Mouse (Mus musculus) neural tube, embryonic 15.5 days (tissue): ENCODE data around the gene Cebpg. TPM values are rescaled to one million over a fixed set of nuclear protein-coding genes. Genes with fewer than 3 reads are reported as not detected.

Experiments
- ATAC-seq: fragments of 200-750 bp; cut with Nextera tagmentation; 2 replicates; pipeline ENCODE4 v1.8.0; 2017; ENCODE audit warnings: mild to moderate bottlenecking, moderate TSS enrichment, moderate library complexity; ENCODE audit not compliant: low FRiP score
- H3K27ac ChIP-seq: fragments of 300-500 bp; sonication (generic); replicated peaks from 2 replicates; pipeline ENCODE4 v1.5.1; 2015; ENCODE audit warnings: mild to moderate bottlenecking, inconsistent platforms
- H3K27me3 ChIP-seq: fragments of 300-500 bp; sonication (generic); replicated peaks from 2 replicates; pipeline ENCODE4 v1.6.1; 2015; ENCODE audit warnings: inconsistent platforms
- H3K36me3 ChIP-seq: fragments of 300-500 bp; sonication (generic); 2 replicates; pipeline ENCODE4 v1.6.1; 2015; ENCODE audit warnings: inconsistent platforms
- H3K4me1 ChIP-seq: fragments of 300-500 bp; sonication (generic); 2 replicates; pipeline ENCODE4 v1.6.1; 2015; ENCODE audit warnings: inconsistent platforms
- H3K4me2 ChIP-seq: fragments of 300-500 bp; sonication (generic); 2 replicates; pipeline ENCODE4 v1.6.1; 2015; ENCODE audit warnings: inconsistent platforms, mild to moderate bottlenecking, moderate library complexity
- H3K4me3 ChIP-seq: fragments of 300-500 bp; sonication (generic); replicated peaks from 2 replicates; pipeline ENCODE4 v1.5.1; 2015; ENCODE audit warnings: mild to moderate bottlenecking, inconsistent platforms
- H3K9ac ChIP-seq: fragments of 300-500 bp; sonication (generic); replicated peaks from 2 replicates; pipeline ENCODE4 v1.6.1; 2015; ENCODE audit warnings: mild to moderate bottlenecking, inconsistent platforms
- H3K9me3 ChIP-seq: fragments of 300-500 bp; sonication (generic); replicated peaks from 2 replicates; pipeline ENCODE4 v1.6.1; 2016; ENCODE audit warnings: inconsistent platforms
- WGBS: fragments of 180-500 bp; shearing (Covaris S2); methylation state at CpG from one replicate; pipeline ENCODE4 v1.1.7; 2015; ENCODE audit warnings: mixed read lengths; 5-methylcytosine and 5-hydroxymethylcytosine counted together
- polyA plus RNA-seq: library from polyadenylated mRNA; unstranded; fragments of >200 nt; fragmentation: Nextera tagmentation; extraction: Ambion mirVana; gene quantifications from 2 replicates; pipeline ENCODE4 v1.2.1, GENCODE M21; 2015

Cebpg gene
- polyA plus RNA-seq, 1 experiment from 2014 or later = 27.5 TPM

- H3K4me3 ChIP-seq = no peak overlapping the region
- H3K4me1 ChIP-seq = no peaks in the 10 kb centered on the region
- no peaks in the 10 kb centered on the region for H3K27me3 ChIP-seq
- no peak overlapping the region for H3K27ac ChIP-seq
- ATAC-seq = no peak
- no peak overlapping the region for H3K4me2 ChIP-seq
- 84% methylated on average over 3 of the region's 3 CpGs for WGBS
- H3K9me3 ChIP-seq = no peaks in the 10 kb centered on the region
- H3K36me3 ChIP-seq = no peaks in the 10 kb centered on the region
- no peak overlapping the region for H3K9ac ChIP-seq
Observed at GRCm38 (mm10) chr7:35065958-35066357, 9.6 kb upstream of the Cebpg start.

DNA sequence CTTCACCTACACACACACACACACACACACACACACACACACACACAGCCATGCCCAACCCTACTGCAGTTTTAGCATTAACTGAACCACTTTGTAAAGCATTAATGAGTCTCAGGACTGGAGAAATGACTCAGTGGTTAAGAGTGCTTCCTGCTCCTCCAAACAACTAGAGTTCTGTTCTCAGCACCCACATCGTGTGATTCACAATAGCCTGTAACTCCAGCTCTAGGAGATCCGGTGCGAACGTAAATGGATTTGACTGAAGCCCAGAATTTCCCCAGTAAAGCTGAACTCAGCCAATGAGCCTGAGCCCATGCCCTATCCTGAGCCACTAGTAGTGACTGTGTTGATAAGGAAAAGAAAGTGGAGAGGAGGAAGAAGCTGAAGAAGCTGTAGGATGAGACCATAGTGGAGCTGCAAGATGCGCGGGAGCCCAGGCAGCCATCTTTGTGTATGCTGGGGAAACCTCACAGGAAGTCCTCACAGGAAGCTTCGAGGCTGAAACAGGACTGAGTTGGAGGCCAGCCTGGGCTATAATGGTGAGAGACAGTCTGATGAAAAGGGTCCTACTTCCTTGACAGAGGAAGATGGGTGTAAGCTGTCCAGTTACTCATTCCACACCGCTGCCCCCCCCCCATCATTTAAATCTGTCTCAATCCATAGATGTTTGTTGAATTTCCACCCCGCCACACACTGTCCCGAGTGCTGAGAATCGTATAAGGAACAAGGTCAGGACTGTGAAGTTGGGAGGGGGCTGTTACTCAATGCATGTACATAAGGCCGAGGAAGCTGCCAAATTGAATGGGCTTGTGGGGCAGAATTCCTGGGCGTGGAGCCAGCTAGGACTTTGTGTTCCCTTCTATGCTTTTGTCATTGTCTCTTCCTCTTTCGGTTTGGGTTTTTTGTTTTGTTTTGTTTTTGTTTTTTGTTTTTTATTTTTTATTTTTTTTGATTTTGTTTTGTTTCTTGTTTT, 8.2 kb upstream of the Cebpg start:
- Histone ChIP-seq H3K4me2 (no peak overlapping the region), H3K36me3 (no peaks in the 10 kb centered on the region), H3K4me1 (no peaks in the 10 kb centered on the region), H3K27ac (no peak overlapping the region), H3K9me3 (no peaks in the 10 kb centered on the region), H3K9ac (no peak overlapping the region), H3K4me3 (no peak overlapping the region), H3K27me3 (no peaks in the 10 kb centered on the region)
- 68% methylated on average over 14 of the region's 14 CpGs for WGBS
- no peak for ATAC-seq

GRCm38 (mm10) chr7:35059467-35059866, 3.1 kb upstream of the Cebpg start:
- Histone ChIP-seq H3K4me2 (no peak overlapping the region), H3K36me3 (no peaks in the 10 kb centered on the region), H3K4me1 (peaks cover 18% of the 10 kb centered on the region), H3K27me3 (no peaks in the 10 kb centered on the region), H3K27ac (no peak overlapping the region), H3K9ac (no peak overlapping the region), H3K4me3 (no peak overlapping the region), H3K9me3 (no peaks in the 10 kb centered on the region)
- WGBS = 72% methylated on average over 5 of the region's 5 CpGs
- ATAC-seq = no peak

DNA sequence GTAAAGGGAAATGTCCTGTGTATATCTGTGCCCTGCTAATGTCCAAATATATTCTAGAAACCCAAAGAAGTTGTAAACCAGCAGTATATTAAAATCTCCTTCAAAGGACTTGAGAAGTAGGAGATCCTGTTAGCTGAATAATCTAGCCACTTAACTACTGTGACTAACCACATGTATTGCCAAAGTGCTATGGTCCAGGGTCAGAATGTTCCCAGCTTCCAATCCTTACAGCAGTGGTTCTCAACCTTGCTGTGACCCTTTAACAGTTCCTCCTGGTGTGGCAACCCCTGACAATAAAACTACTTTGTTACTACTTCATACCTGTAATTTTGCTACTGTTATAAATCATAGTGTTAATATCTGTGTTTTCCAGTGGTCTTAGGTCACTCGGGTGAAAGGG, 2.0 kb upstream of the Cebpg start:
- 86% methylated on average over 1 of the region's 1 CpGs for WGBS

DNA sequence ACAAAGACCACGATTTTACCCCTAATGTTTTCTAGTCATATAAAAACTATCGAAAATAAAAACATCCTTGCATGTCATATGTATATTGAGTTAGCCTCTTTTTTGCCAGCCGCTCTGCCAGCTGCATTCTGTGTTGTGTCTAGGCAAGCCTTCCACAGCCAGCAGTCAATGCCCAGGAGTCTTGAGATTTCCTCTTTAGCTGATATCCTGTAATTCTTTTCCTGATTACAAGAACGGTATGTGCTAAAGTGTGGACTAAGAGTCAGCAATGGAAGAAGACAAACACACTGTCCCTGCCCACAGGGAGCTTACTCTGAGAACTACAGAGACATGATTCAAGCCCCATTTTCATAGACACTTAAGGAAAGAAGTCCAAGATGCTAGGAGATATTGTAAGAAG, 1.2 kb upstream of the Cebpg start:
- Histone ChIP-seq H3K4me3 (no peak overlapping the region), H3K27me3 (no peaks in the 10 kb centered on the region), H3K9me3 (no peaks in the 10 kb centered on the region), H3K36me3 (no peaks in the 10 kb centered on the region), H3K9ac (no peak overlapping the region), H3K4me2 (no peak overlapping the region), H3K4me1 (peaks cover 26% of the 10 kb centered on the region), H3K27ac (no peak overlapping the region)
- WGBS = 87% methylated on average over 4 of the region's 4 CpGs
- no peak for ATAC-seq

More for the DNA sequence above, 2.0 kb upstream of the Cebpg start:
- Histone ChIP-seq H3K27ac (no peak overlapping the region), H3K9me3 (no peaks in the 10 kb centered on the region), H3K9ac (no peak overlapping the region), H3K36me3 (no peaks in the 10 kb centered on the region), H3K4me3 (no peak overlapping the region), H3K4me1 (peaks cover 26% of the 10 kb centered on the region), H3K4me2 (no peak overlapping the region), H3K27me3 (no peaks in the 10 kb centered on the region)
- no peak for ATAC-seq

- no peaks in the 10 kb centered on the region for H3K27me3 ChIP-seq
- peak overlapping the region; percentile 56 for H3K9ac ChIP-seq
- WGBS = 27% methylated on average over 10 of the region's 10 CpGs
- H3K4me1 ChIP-seq = peaks cover 26% of the 10 kb centered on the region
- no peaks in the 10 kb centered on the region for H3K36me3 ChIP-seq
- peak overlapping the region; percentile 81 for H3K4me2 ChIP-seq
- no peaks in the 10 kb centered on the region for H3K9me3 ChIP-seq
- peak overlapping the region; percentile 63 for H3K4me3 ChIP-seq
- no peak for ATAC-seq
- peak overlapping the region; percentile 58 for H3K27ac ChIP-seq
Observed at GRCm38 (mm10) chr7:35056999-35057398, 626 bp upstream of the Cebpg start.

DNA sequence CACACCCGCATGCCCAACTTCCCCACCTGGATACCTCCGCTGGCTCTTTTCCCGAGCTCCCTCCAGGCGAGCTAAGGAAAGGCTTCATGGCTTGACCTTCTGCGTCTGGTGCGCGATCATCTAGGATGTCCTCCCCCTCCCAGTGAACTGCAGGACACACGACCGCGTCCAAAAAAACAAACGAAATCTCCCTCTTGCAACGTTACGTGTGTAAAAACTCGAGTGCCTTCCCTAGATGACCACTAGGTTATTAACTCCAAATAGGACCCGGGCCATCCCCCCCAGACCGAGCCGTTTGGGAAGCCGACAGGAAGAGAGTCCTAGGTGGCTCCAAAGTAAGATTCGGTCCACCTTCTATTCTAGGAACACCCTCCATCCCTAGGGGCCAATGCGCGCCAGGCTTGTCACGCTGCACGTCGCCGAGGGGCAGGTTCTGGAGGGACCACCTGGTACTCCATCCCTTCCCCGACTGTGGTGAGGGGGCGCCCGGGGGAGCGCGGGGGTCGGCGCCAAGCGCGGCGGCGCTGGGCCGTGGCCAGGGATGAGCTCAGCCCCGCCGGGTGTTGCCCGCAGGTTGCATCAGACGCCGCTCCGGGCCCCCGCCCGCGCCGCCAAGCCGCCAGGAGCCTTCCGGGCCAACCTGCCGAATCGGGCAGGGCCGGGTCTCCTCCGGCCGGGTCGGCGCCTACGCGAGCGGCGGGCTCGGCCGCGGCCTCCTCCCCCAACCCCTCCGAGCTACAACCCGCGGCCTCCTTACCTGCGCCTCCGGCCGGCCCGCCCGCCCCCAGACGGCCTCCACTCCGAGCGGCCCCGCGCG, 546 bp downstream of the Cebpg start:
- Histone ChIP-seq H3K36me3 (peaks cover under 1% of the 10 kb centered on the region; the same call in 1 of the 2 replicates), H3K4me1 (peaks cover 29% of the 10 kb centered on the region), H3K27me3 (no peaks in the 10 kb centered on the region), H3K4me3 (peak overlapping the region; percentile 63), H3K9me3 (no peaks in the 10 kb centered on the region), H3K27ac (peak overlapping the region; percentile 93), H3K9ac (peak overlapping the region; percentile 74), H3K4me2 (peak overlapping the region; percentile 81)
- ATAC-seq = peak; percentile 89
- WGBS = under 1% methylated on average over 72 of the region's 77 CpGs

DNA sequence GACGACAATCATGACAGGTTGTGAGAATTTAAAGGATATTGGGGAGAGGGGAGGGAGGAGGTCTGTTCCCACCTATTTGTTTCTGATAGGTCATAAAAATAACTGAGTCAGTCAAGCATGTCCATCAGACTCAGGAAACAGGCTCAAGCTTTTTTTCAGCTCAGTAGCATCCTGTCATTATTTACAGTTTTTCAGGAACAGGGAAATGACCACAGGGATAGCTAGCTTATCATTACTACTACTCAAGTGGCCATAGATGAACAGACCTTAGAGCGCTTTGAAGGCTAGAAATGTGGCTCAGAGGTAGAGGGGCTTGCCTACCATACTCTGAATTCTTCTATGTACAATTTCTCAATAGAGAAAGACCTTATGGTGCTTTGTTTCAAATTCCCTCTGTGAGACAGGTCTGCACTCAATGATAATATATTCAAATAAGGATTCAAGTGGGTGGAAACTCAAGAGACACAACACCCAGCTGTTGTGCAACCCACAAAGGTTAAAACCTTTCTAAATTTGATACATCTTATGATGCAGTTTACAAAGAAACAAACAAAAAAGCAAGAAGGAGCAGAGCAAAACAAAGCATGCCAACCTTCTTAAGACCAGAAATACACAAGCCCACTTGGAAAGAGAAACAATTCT, 1.3 kb downstream of the Cebpg start:
- ATAC-seq = no peak
- peaks cover 8% of the 10 kb centered on the region for H3K36me3 ChIP-seq
- 39% methylated on average over 2 of the region's 2 CpGs for WGBS
- no peaks in the 10 kb centered on the region for H3K27me3 ChIP-seq
- H3K9me3 ChIP-seq = no peaks in the 10 kb centered on the region
- peak overlapping the region; percentile 63 for H3K4me3 ChIP-seq
- peak overlapping the region; percentile 93 for H3K27ac ChIP-seq
- H3K4me1 ChIP-seq = peaks cover 29% of the 10 kb centered on the region
- peak overlapping the region; percentile 81 for H3K4me2 ChIP-seq
- H3K9ac ChIP-seq = peak overlapping the region; percentile 74

DNA sequence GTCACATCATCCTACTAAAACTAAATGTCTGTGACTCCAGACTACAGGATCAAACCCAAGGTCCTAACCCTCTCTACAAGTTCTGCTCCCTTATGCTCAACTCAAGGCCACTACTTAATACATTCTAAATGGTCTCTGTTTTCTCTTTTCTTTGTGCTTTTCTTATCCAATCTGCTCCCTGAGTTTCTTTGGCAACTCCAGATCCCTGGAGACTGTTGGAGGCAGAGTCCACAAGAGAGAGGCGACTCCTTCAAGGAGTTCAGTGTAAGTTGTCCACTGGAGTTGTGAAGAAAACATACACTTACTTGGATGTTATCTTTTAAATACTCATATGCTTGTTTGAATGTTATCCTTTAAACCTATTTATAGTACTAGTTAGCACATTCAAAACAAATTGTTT, 2.1 kb downstream of the Cebpg start:
- peak overlapping the region; percentile 81; the same call in 1 of the 2 replicates for H3K4me2 ChIP-seq
- no peaks in the 10 kb centered on the region for H3K27me3 ChIP-seq
- ATAC-seq = no peak
- no peak overlapping the region for H3K4me3 ChIP-seq
- peaks cover 8% of the 10 kb centered on the region for H3K36me3 ChIP-seq
- H3K9ac ChIP-seq = no peak overlapping the region
- H3K9me3 ChIP-seq = no peaks in the 10 kb centered on the region
- peaks cover 29% of the 10 kb centered on the region for H3K4me1 ChIP-seq
- 83% methylated on average over 1 of the region's 1 CpGs for WGBS
- H3K27ac ChIP-seq = no peak overlapping the region

DNA sequence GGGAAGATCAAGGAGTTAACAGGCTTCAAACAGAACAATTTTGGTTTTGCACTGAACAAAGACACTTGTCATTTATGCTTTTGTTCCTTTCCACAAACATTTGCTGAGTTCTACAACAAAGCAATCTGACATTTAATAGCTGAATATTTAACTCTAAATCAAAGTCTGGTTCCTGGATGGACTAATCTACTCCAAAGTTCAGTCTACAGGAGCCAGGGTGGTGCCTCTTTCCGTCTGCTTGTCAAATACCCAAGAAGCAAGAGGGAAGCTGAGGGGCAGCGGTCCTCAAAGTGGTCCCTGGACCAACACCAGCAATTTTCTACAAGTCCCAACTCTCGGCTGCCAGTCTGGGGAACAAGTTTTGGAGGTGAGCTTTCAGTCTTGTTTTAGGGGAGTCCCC, 3.2 kb downstream of the Cebpg start:
- H3K27me3 ChIP-seq = no peaks in the 10 kb centered on the region
- ATAC-seq = no peak
- H3K27ac ChIP-seq = no peak overlapping the region
- no peak overlapping the region for H3K9ac ChIP-seq
- H3K36me3 ChIP-seq = peaks cover 8% of the 10 kb centered on the region
- WGBS = 93% methylated on average over 3 of the region's 3 CpGs
- no peak overlapping the region for H3K4me2 ChIP-seq
- H3K4me3 ChIP-seq = no peak overlapping the region
- no peaks in the 10 kb centered on the region for H3K9me3 ChIP-seq
- H3K4me1 ChIP-seq = peaks cover 29% of the 10 kb centered on the region

GRCm38 (mm10) chr7:35050540-35050939, 5.8 kb downstream of the Cebpg start:
- 81% methylated on average over 12 of the region's 12 CpGs for WGBS
- no peak for ATAC-seq
- H3K9ac ChIP-seq = no peak overlapping the region
- H3K9me3 ChIP-seq = no peaks in the 10 kb centered on the region
- H3K4me3 ChIP-seq = no peak overlapping the region
- no peak overlapping the region for H3K4me2 ChIP-seq
- H3K27me3 ChIP-seq = no peaks in the 10 kb centered on the region
- peaks cover 22% of the 10 kb centered on the region for H3K36me3 ChIP-seq
- peaks cover 22% of the 10 kb centered on the region for H3K4me1 ChIP-seq
- no peak overlapping the region for H3K27ac ChIP-seq
